Mouse (Mus musculus): ENCODE results near the gene Elovl4. TPM values are rescaled to one million over a fixed set of nuclear protein-coding genes. Genes with fewer than 3 reads are reported as not detected.

Elovl4 gene
- total RNA-seq, 2 experiments from 2014 or later, result 0.11 to 0.21 TPM

DNA sequence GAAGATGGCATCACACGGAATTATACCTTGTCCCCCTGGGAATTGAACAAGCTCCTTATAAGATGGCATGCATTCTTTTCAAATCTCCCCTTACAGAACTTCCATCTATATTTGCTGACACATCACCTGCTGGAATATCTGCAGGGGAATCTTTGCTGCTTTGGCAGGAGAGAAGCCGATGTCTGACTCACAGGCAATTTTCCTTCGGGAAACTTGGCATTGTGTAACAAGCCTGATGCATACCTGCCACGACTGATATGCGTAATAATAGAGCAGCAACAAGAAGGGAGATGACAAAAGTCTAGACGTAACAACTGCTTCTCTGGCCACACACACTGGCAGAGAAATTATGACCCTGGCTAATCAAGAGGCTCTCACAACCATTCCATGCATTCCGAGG, 75.2 kb downstream of the Elovl4 start:
- intact Hi-C loops (cut with DNase I), result no loop called here
- DNase-seq (ENCODE audit: low spot score), result no peak

Other genes with a start within 250 kb of the Elovl4 start
- under 1 TPM; 0.36 to 0.39 TPM for gene Ttk, start 28.4 kb upstream of the Elovl4 start, total RNA-seq (2021)
- 100 to 1,000 TPM in 1 of 2 experiments, 10 to 100 TPM in 1; 92.4 to 100 TPM for gene Bckdhb, start 118.9 kb upstream of the Elovl4 start, total RNA-seq (2021)

Data from heart, postnatal 25 days (tissue).